Comparison of ENCODE assay signal across 8 mouse cellular contexts in the genomic region with DNA sequence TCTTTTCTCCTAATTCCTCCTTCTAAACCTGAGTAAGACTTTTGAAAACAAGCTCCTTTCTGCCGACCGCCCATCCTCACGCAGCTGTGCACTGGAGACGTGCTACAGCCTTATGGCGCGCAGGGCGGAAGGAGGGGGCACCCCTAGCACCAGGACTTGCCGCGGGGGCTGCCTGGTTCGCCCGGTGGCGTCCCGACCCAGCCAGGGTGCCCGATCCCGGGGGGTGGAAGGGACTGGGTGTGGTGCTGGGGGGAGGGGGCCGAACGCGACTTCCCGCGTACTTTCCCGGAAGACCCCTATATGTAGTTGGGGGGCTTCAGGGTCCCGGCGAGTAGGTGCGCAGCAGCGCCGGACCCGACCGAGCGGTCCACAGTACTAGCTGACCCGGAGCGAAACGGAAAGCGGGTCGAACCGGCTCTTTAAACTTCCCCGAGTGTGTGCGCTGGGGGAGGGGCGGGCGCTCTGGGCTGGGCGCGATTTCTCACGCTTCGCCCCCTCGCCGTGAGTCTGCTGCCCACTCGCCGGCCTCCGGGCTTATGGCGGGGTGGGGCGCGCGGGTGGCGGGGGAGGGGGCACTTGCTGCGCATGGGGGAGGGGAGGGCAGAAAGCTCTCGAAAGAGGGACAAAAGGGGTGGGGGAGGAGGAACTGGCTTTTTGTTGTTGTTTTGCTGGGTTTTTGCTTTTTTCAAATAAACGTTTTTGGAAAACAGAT. TPM values are rescaled to one million over a fixed set of nuclear protein-coding genes. Genes with fewer than 3 reads are reported as not detected.
DNase-seq lines count a peak whose midpoint lies in the region; ATAC-seq and TF ChIP-seq lines count a peak whose summit lies in the region.

No protein-coding gene starts in this region.

- TF ChIP-seq CTCF in spleen, adult 2 months (IDR thresholded peaks at IDR 0.05; ENCODE audit: extremely low read depth, insufficient read depth, insufficient read length, insufficient replicate concordance): no peak

- H3K4me2 ChIP-seq in limb, embryonic 13.5 days (replicated peaks): peak overlapping the region; percentile 88
- peak overlapping the region; percentile 82 for H3K4me2 ChIP-seq in midbrain, embryonic 13.5 days (replicated peaks)

- H3K4me3 ChIP-seq in limb, embryonic 13.5 days: peak overlapping the region; percentile 86
- peak overlapping the region; percentile 89 for H3K4me3 ChIP-seq in midbrain, embryonic 13.5 days (replicated peaks)
- H3K4me3 ChIP-seq in spleen, adult 2 months (ENCODE audit: extremely low read depth, insufficient read depth, insufficient read length): peak overlapping the region; percentile 96

- 0 out of 2 replicates have a peak, but pooled peaks have one; percentile 11 for TF ChIP-seq POLR2A in spleen, adult 2 months (IDR thresholded peaks at IDR 0.05; ENCODE audit: low read depth, low read length)

- H3K9ac ChIP-seq in limb, embryonic 13.5 days: peak overlapping the region; percentile 98
- peak overlapping the region; percentile 98 for H3K9ac ChIP-seq in midbrain, embryonic 13.5 days (replicated peaks)

- peak; percentile 22; the same call in 1 of the 2 replicates for ATAC-seq in limb, embryonic 13.5 days (ENCODE audit: low FRiP score, low read depth)
- peak; percentile 40 for ATAC-seq in midbrain, embryonic 13.5 days

- H3K27ac ChIP-seq in limb, embryonic 13.5 days: peak overlapping the region; percentile 100
- peak overlapping the region; percentile 99 for H3K27ac ChIP-seq in midbrain, embryonic 13.5 days
- H3K27ac ChIP-seq in spleen, adult 2 months (ENCODE audit: insufficient read depth, low read length): peak overlapping the region; percentile 100

- 0 out of 2 replicates have a peak, but pooled peaks cover 5% of the 10 kb centered on the region for H3K36me3 ChIP-seq in limb, embryonic 13.5 days
- no peaks in the 10 kb centered on the region for H3K36me3 ChIP-seq in midbrain, embryonic 13.5 days
- 0 out of 2 replicates have a peak, but pooled peaks cover 1% of the 10 kb centered on the region for H3K36me3 ChIP-seq in spleen, adult 2 months (ENCODE audit: control insufficient read depth, insufficient read depth, low read length)

- peaks cover 38% of the 10 kb centered on the region for H3K4me1 ChIP-seq in limb, embryonic 13.5 days
- H3K4me1 ChIP-seq in midbrain, embryonic 13.5 days (replicated peaks): peaks cover 50% of the 10 kb centered on the region
- H3K4me1 ChIP-seq in spleen, adult 2 months (ENCODE audit: control insufficient read depth, insufficient read depth, insufficient read length): peaks cover 7% of the 10 kb centered on the region; the same call in 1 of the 2 replicates

- under 1% methylated on average over 48 of the region's 56 CpGs for WGBS in limb, embryonic 13.5 days
- WGBS in midbrain, embryonic 13.5 days: under 1% methylated on average over 55 of the region's 56 CpGs
- WGBS in spleen, adult 2 months: 1% methylated on average over 55 of the region's 56 CpGs

- H3K9me3 ChIP-seq in limb, embryonic 13.5 days: no peaks in the 10 kb centered on the region
- H3K9me3 ChIP-seq in midbrain, embryonic 13.5 days: no peaks in the 10 kb centered on the region

- H3K27me3 ChIP-seq in limb, embryonic 13.5 days: no peaks in the 10 kb centered on the region
- no peaks in the 10 kb centered on the region for H3K27me3 ChIP-seq in midbrain, embryonic 13.5 days
- H3K27me3 ChIP-seq in spleen, adult 2 months (ENCODE audit: control insufficient read depth, insufficient read depth, low read length): no peaks in the 10 kb centered on the region

- peak; percentile 40 for DNase-seq in urinary bladder, postnatal 10 days (ENCODE audit: low spot score)
- DNase-seq in urinary bladder, adult 2 months (ENCODE audit: low spot score): no peak
- peak; percentile 85 for DNase-seq in embryo, embryonic 9.5 days (ENCODE audit: extremely low spot score)
- peak; percentile 89 to 91 for DNase-seq in heart, adult 18-20 months
- DNase-seq in kidney, adult 11 months: peak; percentile 77
- DNase-seq in spleen, adult 2 months (ENCODE audit: low read depth in 1 of 2, low spot score in 2 of 2): peak; percentile 47 to 71

RNA-seq across cellular contexts. Expression of gene Anp32a, which starts 2.3 kb away (rescaled TPM):
- polyA plus RNA-seq in urinary bladder, adult 2 months (2012; rRNA removed): 171 and 244 TPM in 2 replicates
- total RNA-seq in heart, adult 18-20 months (2021): 100 to 1,000 TPM; 180 to 184 TPM
- 214 and 225 TPM in 2 replicates for polyA plus RNA-seq in limb, embryonic 13.5 days (2015; fragmentation: Nextera tagmentation; extraction: Ambion mirVana)
- 149 and 175 TPM in 2 replicates for polyA plus RNA-seq in midbrain, embryonic 13.5 days (2015; fragmentation: Nextera tagmentation; extraction: Ambion mirVana)
- polyA plus RNA-seq in spleen, adult 2 months (2012; rRNA removed): 14.1 and 16.2 TPM in 2 replicates
